Mouse (Mus musculus) yolk sac, embryonic 10.5 days (tissue): Measurements from ENCODE around the gene Olfr54.
"Not testable (repeated sequence)": the region's sequence is repeated elsewhere in the genome, so short reads cannot be mapped to it uniquely, and the experiment has no call there.

ENCODE experiments used
- DNase-seq: peaks from one replicate; pipeline ENCODE4 v3.0.0-alpha.2; 2017; ENCODE audit warnings: low spot score

The Olfr54 gene

DNA sequence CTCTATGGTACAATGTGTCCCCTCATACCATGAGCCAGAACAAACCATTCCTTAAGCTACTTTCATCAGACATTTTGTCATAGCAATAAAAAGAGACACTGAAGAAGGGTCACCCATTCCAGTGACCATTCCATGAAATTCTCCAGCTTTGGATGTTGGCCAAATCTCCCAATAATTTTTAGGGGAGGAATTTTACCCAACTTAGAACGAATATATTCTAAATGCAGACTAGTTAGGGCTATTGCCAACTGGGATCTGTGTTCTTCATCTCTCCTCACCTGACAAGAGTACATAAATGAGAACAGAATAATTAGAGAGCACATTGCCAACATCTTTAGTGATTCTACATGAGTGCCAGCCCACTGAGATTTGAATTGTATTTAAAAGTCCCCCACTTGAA, at the start of gene Olfr54:
Gene Olfr54, plus strand, starts transcription at position 301 of the 400 bp plus-strand sequence.
- DNase-seq: no peak

DNA sequence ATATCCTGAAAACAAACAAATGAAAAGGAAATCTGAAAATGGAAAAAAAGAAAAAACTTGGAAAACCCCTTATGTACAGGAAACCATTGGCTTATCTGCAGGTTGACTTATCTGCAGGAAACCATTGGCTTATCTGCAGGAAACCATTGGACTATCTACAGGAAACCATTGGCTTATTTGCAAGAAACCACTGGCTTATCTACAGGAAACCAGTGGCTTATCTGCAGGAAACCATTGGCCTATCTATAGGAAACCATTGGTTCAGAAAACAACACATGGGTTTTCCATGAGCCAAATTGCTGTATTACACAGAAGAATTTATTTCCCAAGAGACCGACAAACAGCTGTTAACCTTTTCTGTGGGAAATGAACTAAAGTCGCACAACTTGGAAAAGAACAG, 49.1 kb upstream of the Olfr54 start:
- no peak for DNase-seq

DNA sequence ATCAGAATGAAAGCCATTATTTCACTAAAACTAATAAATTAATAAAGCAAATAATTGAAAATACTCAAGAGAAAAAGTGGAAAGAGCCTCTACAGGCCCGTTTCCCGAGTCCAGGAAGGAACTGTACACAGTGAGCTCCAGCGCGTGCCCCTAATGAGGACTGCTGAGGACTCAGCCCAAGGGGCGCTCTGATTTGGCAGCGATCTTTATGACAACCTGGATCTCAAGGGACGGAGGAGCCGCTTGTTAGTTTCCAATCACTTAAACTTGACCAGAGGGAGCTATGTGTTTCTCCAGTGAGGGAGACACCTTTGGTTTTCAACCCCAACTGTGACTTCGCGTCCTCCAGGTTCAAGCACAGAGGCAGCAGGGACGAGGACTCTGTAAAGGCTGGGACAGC, 47.8 kb upstream of the Olfr54 start, which contains the start of gene Olfr1378:
Gene Olfr1378, plus strand, starts transcription at position 301 of the 400 bp plus-strand sequence.
- no peak for DNase-seq

DNA sequence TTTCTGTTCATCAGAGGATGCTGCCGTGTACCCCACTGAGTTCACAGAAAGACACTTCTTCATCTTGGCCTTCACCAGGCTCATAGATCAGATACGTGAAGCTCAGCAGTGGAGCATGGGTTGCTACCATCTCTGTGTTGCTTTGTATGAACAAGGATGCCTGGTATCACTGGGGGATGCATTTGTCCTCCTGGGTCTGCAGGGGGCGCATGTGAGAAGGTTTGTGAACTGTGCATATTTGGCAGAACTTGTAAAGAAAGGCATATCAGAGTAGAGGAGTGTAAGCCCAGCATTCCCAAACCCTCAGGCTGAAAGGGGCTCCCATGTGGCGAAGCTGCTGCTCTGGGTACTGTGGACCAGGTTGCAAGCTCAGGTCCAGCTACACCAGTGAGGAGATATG, 36.8 kb upstream of the Olfr54 start:
- DNase-seq: no peak

GRCm38 (mm10) chr11:50981667-50982066, 32.4 kb upstream of the Olfr54 start, which contains the start of gene Olfr1377:
Gene Olfr1377, plus strand, starts transcription at chr11:50981967.
- DNase-seq: no peak

GRCm38 (mm10) chr11:51003296-51003695, 10.7 kb upstream of the Olfr54 start, which contains the start of gene Olfr51:
Gene Olfr51, plus strand, starts transcription at chr11:51003596.
- DNase-seq: no peak

DNA sequence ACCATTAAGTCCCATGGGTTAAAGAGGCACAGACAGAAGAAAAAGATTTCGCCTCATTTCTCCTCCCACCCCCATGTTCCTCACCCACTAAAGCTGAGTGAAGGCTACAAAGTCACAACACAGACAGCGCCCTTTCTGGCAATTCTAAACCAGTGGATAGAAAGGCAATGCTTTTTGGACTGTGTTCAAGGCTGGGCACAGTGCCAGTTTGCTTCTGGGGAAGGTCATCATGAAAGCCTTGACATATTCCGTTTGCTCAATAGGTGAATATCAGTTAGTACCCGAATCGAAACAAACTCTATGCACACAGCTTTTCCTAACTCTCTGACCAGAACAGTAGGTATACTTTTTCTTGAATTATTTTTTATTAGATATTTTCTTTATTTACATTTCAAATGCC, 2.2 kb upstream of the Olfr54 start:
- DNase-seq: no peak

GRCm38 (mm10) chr11:51016341-51016740, 2.3 kb downstream of the Olfr54 start:
- DNase-seq: no peak

DNA sequence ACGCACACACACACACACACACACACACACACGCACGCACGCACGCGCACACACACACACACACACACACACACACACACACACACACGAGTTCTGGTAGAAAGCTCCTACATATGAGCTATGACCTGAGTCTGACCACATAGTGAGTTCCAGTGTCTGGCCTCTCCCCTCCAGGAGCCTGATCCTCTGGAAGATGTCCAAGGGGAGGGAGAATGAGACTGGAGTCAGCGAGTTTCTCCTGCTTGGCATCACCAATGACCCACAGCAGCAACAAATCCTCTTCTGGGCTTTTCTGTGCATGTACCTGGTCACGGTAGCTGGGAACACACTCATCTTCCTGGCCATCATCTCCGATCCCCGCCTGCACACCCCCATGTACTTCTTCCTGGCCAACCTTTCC, 12.8 kb downstream of the Olfr54 start:
- not testable (repeated sequence) for DNase-seq

DNA sequence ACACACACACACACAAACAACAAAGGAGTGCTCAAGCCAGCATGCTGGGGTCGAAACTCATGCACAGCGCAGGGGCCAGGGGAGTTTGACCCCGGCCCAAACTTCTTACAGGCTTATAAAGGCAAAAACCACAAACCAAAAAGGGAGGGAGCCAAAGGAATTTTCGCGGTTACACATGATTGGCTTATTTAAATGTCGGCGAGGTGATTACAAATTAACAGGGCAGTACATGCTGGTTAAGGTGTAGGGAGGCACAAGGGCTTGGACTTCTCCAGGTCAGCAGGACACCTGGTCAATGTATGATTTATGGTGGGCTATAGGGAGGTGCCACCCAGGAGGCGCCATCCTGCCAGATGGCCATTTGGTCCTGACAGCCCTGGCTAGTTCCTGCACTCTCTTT, 15.3 kb downstream of the Olfr54 start:
- DNase-seq: not testable (repeated sequence)

DNA sequence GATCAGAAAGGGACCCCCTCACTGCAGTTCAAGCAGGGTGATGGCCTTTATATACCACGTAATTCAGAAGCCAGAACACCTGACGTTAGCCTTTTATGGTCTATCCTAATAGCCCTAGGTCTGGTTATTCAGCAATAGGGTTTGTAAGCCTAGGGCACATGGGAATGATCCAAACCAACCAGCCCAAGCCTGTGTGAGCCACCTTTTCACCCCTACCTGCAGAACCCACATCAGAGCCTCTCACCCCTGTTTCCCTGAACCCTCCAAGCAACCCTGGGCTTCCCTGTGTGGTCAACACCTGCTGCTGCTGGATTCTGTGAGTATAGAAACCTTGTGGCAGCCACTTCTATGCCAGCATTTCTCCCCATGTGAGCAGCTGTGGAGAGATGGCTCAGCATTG, 16.2 kb downstream of the Olfr54 start:
- no peak for DNase-seq

DNA sequence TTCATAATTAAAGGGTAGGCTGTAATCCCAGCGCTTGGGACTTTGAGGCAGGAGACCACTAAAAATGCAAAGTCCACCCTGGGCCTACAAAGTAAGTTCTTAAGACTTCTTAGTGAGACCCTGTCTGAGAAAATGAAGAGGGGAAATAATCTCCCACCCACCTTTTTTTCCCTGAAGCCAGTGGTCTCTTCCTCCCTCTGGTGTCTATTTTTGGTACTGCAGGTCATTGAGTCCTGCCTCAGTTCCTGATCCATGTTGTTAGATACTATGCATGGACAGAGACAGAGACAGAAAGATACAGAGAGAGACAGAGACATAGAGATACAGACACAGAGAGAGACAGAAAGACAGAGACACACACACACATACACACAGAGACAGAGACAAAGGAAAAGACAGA, 18.8 kb downstream of the Olfr54 start:
- DNase-seq: no peak

- not testable (repeated sequence) for DNase-seq
Measured at GRCm38 (mm10) chr11:51034141-51034540, 20.1 kb downstream of the Olfr54 start.

DNA sequence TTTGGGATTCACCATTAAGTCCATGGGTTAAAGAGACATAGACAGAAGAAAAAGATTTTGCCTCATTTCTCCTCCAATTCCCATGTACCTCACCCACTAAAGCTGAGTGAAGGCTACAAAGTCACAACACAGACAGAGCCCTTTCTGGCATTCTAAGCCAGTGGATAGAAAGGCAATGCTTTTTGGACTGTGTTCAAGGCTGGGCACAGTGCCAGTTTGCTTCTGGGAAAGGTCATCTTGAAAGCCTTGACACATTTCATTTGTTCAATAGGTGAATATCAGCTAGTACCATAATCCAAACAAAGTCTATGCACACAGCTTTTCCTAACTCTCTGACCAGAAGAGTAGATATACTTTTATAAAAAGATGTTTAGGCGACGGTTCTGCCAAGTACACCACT, 21.9 kb downstream of the Olfr54 start:
- DNase-seq: no peak

- not testable (repeated sequence) for DNase-seq
Measured at GRCm38 (mm10) chr11:51044776-51045175, 30.7 kb downstream of the Olfr54 start.

- DNase-seq: not testable (repeated sequence)
Measured at GRCm38 (mm10) chr11:51047809-51048208, 33.8 kb downstream of the Olfr54 start, which contains the start of gene Olfr1375. Gene Olfr1375, plus strand, starts transcription at chr11:51048109.

DNA sequence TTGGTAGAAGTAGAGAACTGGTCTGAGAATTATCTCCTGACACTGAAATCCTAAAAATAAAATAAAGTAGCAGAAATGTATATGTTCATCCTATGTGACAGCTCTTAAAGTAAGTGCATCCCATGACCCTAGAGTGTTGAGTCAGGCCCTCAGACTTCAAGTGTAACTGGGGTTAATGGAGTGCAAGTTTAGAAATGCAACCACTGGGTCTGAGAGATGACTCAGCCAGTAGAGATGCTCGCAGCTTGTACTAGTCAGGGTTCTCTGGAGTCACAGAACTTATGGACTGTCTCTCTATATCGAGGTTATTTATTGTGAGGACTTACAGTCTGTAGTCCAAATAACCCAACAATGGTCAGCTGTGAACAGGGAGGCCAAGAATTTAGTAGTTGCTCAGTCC, 37.6 kb downstream of the Olfr54 start:
- no peak for DNase-seq

DNA sequence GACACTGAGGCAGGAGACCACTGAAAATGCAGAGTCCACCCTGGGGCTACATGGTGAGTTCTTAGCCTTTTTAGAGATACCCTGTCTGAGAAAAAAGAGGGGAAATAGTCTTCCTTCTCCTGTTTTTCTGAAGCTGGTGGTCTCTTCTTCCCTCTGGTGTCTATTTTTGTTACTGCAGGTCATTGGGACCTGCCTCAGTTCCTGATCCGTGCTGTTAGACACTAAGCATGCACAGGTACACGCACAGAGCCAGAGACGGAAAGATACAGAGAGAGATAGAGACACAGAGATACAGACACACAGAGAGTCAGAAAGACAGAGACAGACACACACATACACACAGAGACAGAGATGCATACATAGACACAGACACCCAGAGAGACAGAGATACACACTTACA, 39.2 kb downstream of the Olfr54 start:
- DNase-seq: no peak

GRCm38 (mm10) chr11:51059151-51059571, 45.1 kb downstream of the Olfr54 start, which contains the start of gene Zfp354a:
Gene Zfp354a, plus strand, starts transcription at chr11:51059257.
- peak; percentile 89 for DNase-seq

- DNase-seq: no peak
Measured at GRCm38 (mm10) chr11:51059640-51060039, 45.6 kb downstream of the Olfr54 start.

DNA sequence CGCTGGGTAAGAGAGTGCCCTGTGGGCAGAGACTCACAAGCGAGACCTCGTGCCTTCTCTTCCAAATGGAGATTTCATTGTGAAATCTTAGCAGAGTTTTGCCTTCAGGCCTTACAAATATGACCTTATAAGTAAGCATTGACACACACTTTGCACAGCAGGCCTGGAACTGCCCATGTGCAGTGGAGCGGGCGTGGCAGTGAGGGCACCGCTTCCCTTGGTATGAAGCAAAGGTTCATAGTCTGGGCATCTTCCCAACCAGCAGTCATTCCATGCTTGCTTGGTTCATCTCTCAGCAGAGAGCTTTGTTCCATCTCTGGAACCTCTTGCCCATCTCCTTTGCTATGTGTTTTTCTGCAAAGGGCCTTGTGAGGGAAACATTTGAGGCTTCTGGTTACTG, 46.9 kb downstream of the Olfr54 start:
- DNase-seq: no peak

GRCm38 (mm10) chr11:51063276-51063675, 49.2 kb downstream of the Olfr54 start:
- no peak for DNase-seq

- no peak for DNase-seq
Measured at GRCm38 (mm10) chr11:51063841-51064240, 49.8 kb downstream of the Olfr54 start.
